Mouse (Mus musculus) gonadal fat pad, adult 2 months (tissue): ENCODE data around the gene Olfr1170. TPM values are rescaled to one million over a fixed set of nuclear protein-coding genes. Genes with fewer than 3 reads are reported as not detected.

Source experiments
- DNase-seq: peaks from one replicate; pipeline ENCODE4 v3.0.0-alpha.2; 2012; ENCODE audit warnings: low read depth
- polyA plus RNA-seq: library from polyadenylated mRNA; depleted of rRNA; stranded (reverse); fragments of >200 nt; gene quantifications from 2 replicates; pipeline ENCODE4 v1.2.3, GENCODE M21; 2012; rRNA removed

Olfr1170 gene
- polyA plus RNA-seq, result not detected in 2 replicates

DNA sequence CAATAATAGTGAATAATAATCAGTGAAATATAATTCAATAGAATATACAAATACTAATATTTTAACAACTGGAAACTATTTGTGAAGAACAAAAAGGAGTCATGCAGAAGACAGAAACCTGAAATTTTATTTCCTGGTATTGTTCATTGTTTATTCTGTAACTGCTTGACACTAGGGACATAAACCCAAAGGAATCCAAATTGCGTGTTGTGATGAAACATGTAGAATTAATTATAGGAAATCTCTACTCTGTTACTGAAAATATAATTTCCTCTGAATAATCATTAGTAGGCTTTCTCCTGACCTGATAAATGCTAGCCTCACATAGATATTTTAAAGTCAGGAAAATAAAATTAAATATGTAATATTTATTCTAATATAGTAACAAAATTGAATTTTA, at the start of gene Olfr1170:
Olfr1170 (minus strand) TSS at position 101 of the 400 bp plus-strand sequence.
- no peak for DNase-seq

DNA sequence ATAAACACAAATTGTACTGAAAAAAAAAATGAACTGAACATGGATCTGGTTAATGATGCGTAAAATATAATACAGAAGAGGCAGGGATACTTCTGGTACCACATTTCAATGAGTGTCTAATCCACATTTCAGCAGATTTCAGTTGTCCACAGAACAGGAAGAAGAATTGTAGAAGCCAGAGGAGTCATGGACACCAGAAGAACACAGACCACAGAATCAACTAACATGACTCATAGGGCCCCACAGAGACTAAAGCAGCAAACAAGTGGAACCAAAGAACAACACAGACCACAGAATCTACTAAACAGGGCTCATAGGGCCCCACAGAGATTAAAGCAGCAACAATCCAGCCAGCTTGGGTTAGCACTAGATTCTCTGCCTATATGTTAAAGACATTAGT, 7.3 kb downstream of the Olfr1170 start:
- DNase-seq, result no peak

DNA sequence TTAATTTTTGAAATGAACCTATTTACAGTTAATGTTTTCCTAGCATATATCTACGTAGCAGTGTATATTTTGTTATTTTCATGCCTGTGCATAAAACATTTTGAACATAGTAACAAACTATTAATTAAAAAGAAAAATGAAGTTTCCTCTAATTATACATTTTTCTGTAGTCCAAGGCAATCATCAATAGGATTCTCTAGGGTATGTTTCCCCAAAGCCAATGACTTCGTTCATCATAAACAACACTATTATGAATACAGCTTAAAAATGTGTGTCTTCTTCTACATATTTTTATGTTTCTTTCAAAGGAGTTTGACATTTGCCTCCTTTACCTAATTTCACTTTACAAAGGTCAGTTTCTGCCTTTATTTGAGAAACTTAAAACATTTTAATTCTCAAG, 46.6 kb downstream of the Olfr1170 start, which contains the start of gene Olfr1168:
Olfr1168 (plus strand) TSS at position 301 of the 400 bp plus-strand sequence.
- no peak for DNase-seq

Other genes with a start within 250 kb of the Olfr1170 start
- gene Olfr1158, start 238.2 kb downstream of the Olfr1170 start, polyA plus RNA-seq, result not detected in 2 replicates
- gene Olfr1160, start 220.1 kb downstream of the Olfr1170 start, polyA plus RNA-seq, result not detected in 2 replicates
- not detected in 2 replicates for gene Olfr1161, start 205.6 kb downstream of the Olfr1170 start, polyA plus RNA-seq
- gene Olfr73, start 190.6 kb downstream of the Olfr1170 start, polyA plus RNA-seq, result not detected in 2 replicates
- gene Olfr1162, start 177.2 kb downstream of the Olfr1170 start, polyA plus RNA-seq, result not detected in 2 replicates
- not detected in 2 replicates for gene Olfr1163, start 156.5 kb downstream of the Olfr1170 start, polyA plus RNA-seq
- gene Olfr1164, start 134.4 kb downstream of the Olfr1170 start, polyA plus RNA-seq, result not detected in 2 replicates
- gene Olfr1166, start 100.1 kb downstream of the Olfr1170 start, polyA plus RNA-seq, result not detected in 2 replicates
- gene Olfr1167, start 73.1 kb downstream of the Olfr1170 start, polyA plus RNA-seq, result not detected in 2 replicates
- not detected in 2 replicates for gene Olfr1168, start 46.5 kb downstream of the Olfr1170 start, polyA plus RNA-seq
- gene Olfr1173, start 51.5 kb upstream of the Olfr1170 start, polyA plus RNA-seq, result not detected in 2 replicates
- gene Olfr1174-ps, start 86.8 kb upstream of the Olfr1170 start, polyA plus RNA-seq, result not detected in 2 replicates
- gene Olfr1175-ps, start 98.9 kb upstream of the Olfr1170 start, polyA plus RNA-seq, result not detected in 2 replicates
- gene Olfr1176, start 108.4 kb upstream of the Olfr1170 start, polyA plus RNA-seq, result not detected in 2 replicates
- gene Olfr1177-ps, start 118.2 kb upstream of the Olfr1170 start, polyA plus RNA-seq, result not detected in 2 replicates
- gene Olfr1178, start 158.7 kb upstream of the Olfr1170 start, polyA plus RNA-seq, result not detected in 2 replicates
- not detected in 2 replicates for gene Olfr1179, start 178.1 kb upstream of the Olfr1170 start, polyA plus RNA-seq
- not detected in 2 replicates for gene Olfr1180, start 190.8 kb upstream of the Olfr1170 start, polyA plus RNA-seq
- gene Olfr1181, start 197.8 kb upstream of the Olfr1170 start, polyA plus RNA-seq, result not detected in 2 replicates
- not detected in 2 replicates for gene Gm13757, start 220.8 kb upstream of the Olfr1170 start, polyA plus RNA-seq
- not detected in 2 replicates for gene Olfr1183, start 226.5 kb upstream of the Olfr1170 start, polyA plus RNA-seq